Mouse (Mus musculus) ES-Bruce4 (cell line): Measurements from ENCODE around the gene 4930432K21Rik.

Experiments used
- CTCF ChIP-seq: IDR thresholded peaks from one replicate; pipeline ENCODE4 v1.8.1; 2011; ENCODE audit warnings: low read depth, low read length
- POLR2A ChIP-seq: IDR thresholded peaks from one replicate; pipeline ENCODE4 v1.8.1; 2011; ENCODE audit warnings: low read length; ENCODE audit not compliant: insufficient read depth

DNA sequence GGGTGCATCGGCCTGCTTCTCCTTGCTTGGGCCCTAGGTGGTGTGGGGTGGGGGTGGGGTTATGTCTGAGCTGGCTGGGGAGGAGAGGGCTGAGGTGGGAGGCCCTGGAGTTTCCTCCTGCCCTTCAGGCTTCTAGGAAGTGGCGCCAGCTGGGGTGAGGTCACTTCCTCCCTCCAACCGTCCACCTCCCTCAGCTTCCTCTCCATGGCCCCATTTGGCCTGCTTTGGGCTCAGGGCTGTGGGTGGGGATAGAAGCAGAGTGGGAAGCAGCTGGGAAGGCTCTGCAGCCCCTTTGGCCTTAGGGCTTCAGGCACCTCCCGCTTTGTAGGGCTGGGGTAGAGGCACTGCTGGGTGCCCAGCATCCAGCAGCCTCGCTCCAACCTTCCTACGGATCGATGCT lies 60.0 kb downstream of the 4930432K21Rik start:
- no peak for TF ChIP-seq CTCF
- no peak for TF ChIP-seq POLR2A
